Mouse (Mus musculus) hindbrain, embryonic 14.5 days (tissue): ENCODE measurements around the gene Pdlim1. TPM values are rescaled to one million over a fixed set of nuclear protein-coding genes. Genes with fewer than 3 reads are reported as not detected.

ENCODE experiments used
- ATAC-seq: fragments of 200-750 bp; cut with Nextera tagmentation; 2 replicates; pipeline ENCODE4 v1.8.0; 2017; ENCODE audit warnings: moderate number of reproducible peaks, mild to moderate bottlenecking, moderate TSS enrichment, moderate library complexity; ENCODE audit not compliant: low FRiP score
- DNase-seq: peaks from one replicate; pipeline ENCODE4 v3.0.0-alpha.2; 2015; ENCODE audit warnings: low spot score
- H3K27ac ChIP-seq: fragments of 300-500 bp; sonication (generic); 2 replicates; pipeline ENCODE4 v1.5.1; 2014; ENCODE audit warnings: mild to moderate bottlenecking, moderate library complexity
- H3K27me3 ChIP-seq: fragments of 300-500 bp; sonication (generic); 2 replicates; pipeline ENCODE4 v1.6.1; 2014; ENCODE audit warnings: mild to moderate bottlenecking, low read length, mixed read lengths; ENCODE audit not compliant: control insufficient read depth, insufficient read depth
- H3K36me3 ChIP-seq: fragments of 300-500 bp; sonication (generic); replicated peaks from 2 replicates; pipeline ENCODE4 v1.6.1; 2014; ENCODE audit not compliant: control insufficient read depth, insufficient read depth
- H3K4me1 ChIP-seq: fragments of 300-500 bp; sonication (generic); replicated peaks from 2 replicates; pipeline ENCODE4 v1.6.1; 2014; ENCODE audit warnings: antibody characterized with exemption, low read length, mixed read lengths; ENCODE audit not compliant: control insufficient read depth, insufficient read depth
- H3K4me2 ChIP-seq: fragments of 300-500 bp; sonication (generic); replicated peaks from 2 replicates; pipeline ENCODE4 v1.6.1; 2014; ENCODE audit warnings: mild to moderate bottlenecking, moderate library complexity
- H3K4me3 ChIP-seq: fragments of 300-500 bp; sonication (generic); replicated peaks from 2 replicates; pipeline ENCODE4 v1.5.1; 2014; ENCODE audit warnings: mild to moderate bottlenecking, low read length
- H3K9ac ChIP-seq: fragments of 300-500 bp; sonication (generic); 2 replicates; pipeline ENCODE4 v1.6.1; 2014
- H3K9me3 ChIP-seq: fragments of 300-500 bp; sonication (generic); 2 replicates; pipeline ENCODE4 v1.6.1; 2016; ENCODE audit warnings: low read length; ENCODE audit not compliant: control insufficient read depth
- WGBS: fragments of 180-500 bp; shearing (Covaris S2); extraction: QIAGEN DNeasy Blood & Tissue Kit; methylation state at CpG from one replicate; pipeline ENCODE4 v1.1.7; 2014; 5-methylcytosine and 5-hydroxymethylcytosine counted together
- polyA plus RNA-seq: library from polyadenylated mRNA; unstranded; fragments of >200 nt; fragmentation: Nextera tagmentation; extraction: Ambion mirVana; gene quantifications from 2 replicates; pipeline ENCODE4 v1.2.1, GENCODE M21; 2014

Gene Pdlim1
- polyA plus RNA-seq, 1 experiment from 2014 or later: 9.0 TPM

GRCm38 (mm10) chr19:40254741-40255140 lies 16.9 kb downstream of the Pdlim1 start:
- 95% methylated on average over 3 of the region's 3 CpGs for WGBS
- H3K9ac ChIP-seq: no peak overlapping the region
- DNase-seq: no peak
- H3K4me1 ChIP-seq: no peaks in the 10 kb centered on the region
- H3K4me3 ChIP-seq: no peak overlapping the region
- no peaks in the 10 kb centered on the region for H3K27me3 ChIP-seq
- H3K9me3 ChIP-seq: no peaks in the 10 kb centered on the region
- H3K36me3 ChIP-seq: no peaks in the 10 kb centered on the region
- no peak for ATAC-seq
- H3K27ac ChIP-seq: no peak overlapping the region
- no peak overlapping the region for H3K4me2 ChIP-seq

GRCm38 (mm10) chr19:40253768-40254167 lies 17.9 kb downstream of the Pdlim1 start:
- no peak for DNase-seq
- ATAC-seq: no peak
- Histone ChIP-seq H3K27me3 (no peaks in the 10 kb centered on the region), H3K4me3 (no peak overlapping the region), H3K9ac (no peak overlapping the region), H3K9me3 (no peaks in the 10 kb centered on the region), H3K27ac (no peak overlapping the region), H3K36me3 (no peaks in the 10 kb centered on the region), H3K4me2 (no peak overlapping the region), H3K4me1 (no peaks in the 10 kb centered on the region)
- 62% methylated on average over 13 of the region's 13 CpGs for WGBS

DNA sequence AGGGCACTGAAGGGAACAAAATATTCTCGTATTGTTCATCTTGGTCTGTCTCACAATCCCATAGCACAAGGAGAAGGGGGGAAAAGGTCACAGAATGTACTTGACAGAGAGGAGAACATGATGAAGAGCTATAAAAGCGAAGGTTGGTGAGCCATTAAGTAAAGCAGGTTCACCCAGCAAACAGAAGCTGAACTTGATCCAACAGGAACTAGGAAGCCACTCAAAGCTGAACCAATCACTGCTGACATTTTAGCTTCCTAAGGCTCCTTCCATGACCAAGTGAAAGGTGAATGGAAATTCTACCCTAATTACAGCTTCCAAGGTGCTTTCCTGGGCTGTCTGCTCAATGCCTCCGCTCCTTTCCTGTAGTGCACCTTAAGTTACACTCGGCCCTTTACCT lies 20.5 kb downstream of the Pdlim1 start:
- no peak overlapping the region for H3K4me2 ChIP-seq
- no peaks in the 10 kb centered on the region for H3K36me3 ChIP-seq
- 85% methylated on average over 4 of the region's 4 CpGs for whole genome bisulfite sequencing
- no peak overlapping the region for H3K27ac ChIP-seq
- H3K27me3 ChIP-seq: no peaks in the 10 kb centered on the region
- ATAC-seq: no peak
- no peaks in the 10 kb centered on the region for H3K9me3 ChIP-seq
- no peak overlapping the region for H3K9ac ChIP-seq
- H3K4me3 ChIP-seq: no peak overlapping the region
- DNase-seq: no peak
- no peaks in the 10 kb centered on the region for H3K4me1 ChIP-seq

DNA sequence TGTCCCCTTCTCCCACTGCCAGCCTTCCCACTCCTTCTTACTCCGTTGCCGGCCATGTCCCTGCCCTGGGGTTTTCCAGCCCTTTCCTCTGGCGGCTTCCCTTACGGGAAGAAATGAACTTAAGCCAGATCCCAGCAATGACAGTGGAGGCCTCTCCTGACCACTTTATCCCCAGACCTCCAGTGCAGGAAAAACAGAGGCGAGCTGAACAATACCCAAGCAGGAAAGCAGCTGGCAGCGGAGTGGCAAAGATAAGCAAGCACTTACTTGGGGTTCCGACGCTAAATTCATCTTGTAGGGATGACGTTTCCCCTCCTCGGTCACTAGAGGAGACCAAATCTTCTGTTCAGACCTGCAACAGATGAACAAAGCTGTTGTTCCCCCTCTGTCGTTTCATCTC lies 22.3 kb downstream of the Pdlim1 start:
- Histone ChIP-seq H3K4me3 (no peak overlapping the region), H3K4me1 (no peaks in the 10 kb centered on the region), H3K9me3 (no peaks in the 10 kb centered on the region), H3K36me3 (no peaks in the 10 kb centered on the region), H3K9ac (no peak overlapping the region), H3K4me2 (no peak overlapping the region), H3K27me3 (no peaks in the 10 kb centered on the region), H3K27ac (no peak overlapping the region)
- 80% methylated on average over 11 of the region's 11 CpGs for WGBS
- DNase-seq (no peak), ATAC-seq (no peak)

DNA sequence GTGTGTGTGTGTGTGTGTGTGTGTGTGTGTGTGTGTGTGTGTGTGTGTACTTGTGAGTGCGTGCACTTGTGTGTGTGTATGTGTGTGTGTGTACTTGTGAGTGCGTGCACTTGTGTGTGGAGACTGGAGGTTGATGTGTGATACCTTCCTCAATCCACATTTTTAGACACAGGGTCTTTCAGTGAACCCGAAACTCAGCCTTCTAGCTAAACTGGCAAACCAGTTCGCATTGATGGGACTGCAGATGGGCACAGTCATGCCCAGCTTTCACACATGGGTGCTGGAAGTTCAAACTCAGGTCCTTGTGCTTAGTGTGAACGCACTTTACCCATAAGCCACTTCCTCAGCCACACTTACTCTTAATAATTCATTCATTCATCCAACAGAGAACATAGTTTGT lies 23.2 kb downstream of the Pdlim1 start:
- H3K4me1 ChIP-seq: no peaks in the 10 kb centered on the region
- DNase-seq (no peak), ATAC-seq (no peak)
- WGBS: 97% methylated on average over 5 of the region's 5 CpGs
- H3K4me2 ChIP-seq: no peak overlapping the region
- no peaks in the 10 kb centered on the region for H3K9me3 ChIP-seq
- no peaks in the 10 kb centered on the region for H3K36me3 ChIP-seq
- H3K27ac ChIP-seq: no peak overlapping the region
- H3K27me3 ChIP-seq: no peaks in the 10 kb centered on the region
- H3K4me3 ChIP-seq: no peak overlapping the region
- no peak overlapping the region for H3K9ac ChIP-seq

GRCm38 (mm10) chr19:40247268-40247666 lies 24.4 kb downstream of the Pdlim1 start:
- Histone ChIP-seq H3K9ac (no peak overlapping the region), H3K36me3 (no peaks in the 10 kb centered on the region), H3K9me3 (no peaks in the 10 kb centered on the region), H3K27ac (no peak overlapping the region), H3K4me3 (no peak overlapping the region), H3K4me1 (no peaks in the 10 kb centered on the region), H3K4me2 (no peak overlapping the region), H3K27me3 (no peaks in the 10 kb centered on the region)
- ATAC-seq: no peak
- no peak for DNase-seq
- WGBS: 37% methylated on average over 5 of the region's 5 CpGs

DNA sequence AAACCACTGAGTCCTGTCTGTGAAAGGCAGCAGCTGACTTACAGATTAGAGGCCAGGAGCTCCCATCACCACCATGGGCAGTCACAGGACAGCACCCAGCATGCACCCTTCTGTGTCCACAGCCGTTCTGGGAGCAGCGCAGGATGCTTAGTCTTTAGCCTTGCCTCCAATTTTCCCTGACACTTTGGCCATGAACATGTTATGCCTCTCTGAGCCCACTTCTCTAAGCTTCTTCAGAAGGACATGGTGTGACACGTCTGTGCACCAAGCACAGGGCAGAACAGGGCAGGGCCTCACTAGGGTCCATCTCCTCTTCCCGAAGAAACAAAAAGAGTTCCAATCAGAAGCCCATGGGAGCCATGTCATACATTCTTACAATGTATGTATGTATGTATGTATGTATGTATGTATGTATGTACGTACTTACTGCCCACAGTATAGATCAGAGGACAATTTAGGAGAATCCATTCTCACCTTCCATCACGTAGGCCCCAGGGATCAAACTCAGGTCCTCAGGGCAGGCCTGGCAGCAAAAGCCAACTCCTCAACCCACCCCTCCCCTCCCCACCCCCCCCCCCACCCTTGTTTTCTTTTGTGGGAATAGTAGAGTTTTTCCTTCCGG lies 24.9 kb downstream of the Pdlim1 start:
- Histone ChIP-seq H3K9me3 (no peaks in the 10 kb centered on the region), H3K27ac (no peak overlapping the region), H3K9ac (no peak overlapping the region), H3K4me2 (no peak overlapping the region), H3K27me3 (no peaks in the 10 kb centered on the region), H3K36me3 (no peaks in the 10 kb centered on the region), H3K4me1 (no peaks in the 10 kb centered on the region), H3K4me3 (no peak overlapping the region)
- no peak for DNase-seq
- no peak for ATAC-seq
- 87% methylated on average over 7 of the region's 7 CpGs for WGBS

GRCm38 (mm10) chr19:40240838-40241689 lies 30.6 kb downstream of the Pdlim1 start:
- 26% methylated on average over 14 of the region's 14 CpGs for WGBS
- peak; percentile 50 for DNase-seq
- no peaks in the 10 kb centered on the region for H3K27me3 ChIP-seq
- H3K4me3 ChIP-seq: no peak overlapping the region
- peak overlapping the region; percentile 20 for H3K4me2 ChIP-seq
- H3K4me1 ChIP-seq: peaks cover 9% of the 10 kb centered on the region; the same call in 1 of the 2 replicates
- peak overlapping the region; percentile 24 for H3K9ac ChIP-seq
- no peaks in the 10 kb centered on the region for H3K9me3 ChIP-seq
- no peaks in the 10 kb centered on the region for H3K36me3 ChIP-seq
- peak overlapping the region; percentile 38 for H3K27ac ChIP-seq
- ATAC-seq: peak; percentile 53; the same call in 1 of the 2 replicates

DNA sequence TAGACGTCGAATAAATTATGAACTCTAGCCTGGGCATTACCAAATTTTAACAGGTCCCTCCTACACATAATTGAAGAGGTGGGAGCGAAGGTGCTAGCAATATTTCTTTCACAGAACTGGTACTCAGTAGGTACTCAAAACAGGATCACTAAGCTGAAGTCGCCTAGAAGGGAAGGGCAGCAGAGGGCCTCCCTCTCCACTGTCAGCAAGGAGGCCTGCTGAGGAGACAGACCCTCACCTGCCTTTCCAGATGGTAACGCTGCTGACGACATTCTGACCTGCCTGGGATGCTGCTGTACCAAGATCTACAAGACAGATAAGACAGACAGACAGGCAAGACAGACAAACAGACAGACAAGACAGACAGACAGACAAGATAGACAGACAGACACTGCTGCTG lies 31.3 kb downstream of the Pdlim1 start:
- peaks cover 9% of the 10 kb centered on the region; the same call in 1 of the 2 replicates for H3K4me1 ChIP-seq
- H3K4me3 ChIP-seq: no peak overlapping the region
- H3K9ac ChIP-seq: no peak overlapping the region
- DNase-seq (no peak), ATAC-seq (no peak)
- no peaks in the 10 kb centered on the region for H3K27me3 ChIP-seq
- H3K9me3 ChIP-seq: no peaks in the 10 kb centered on the region
- WGBS: 79% methylated on average over 6 of the region's 6 CpGs
- H3K36me3 ChIP-seq: no peaks in the 10 kb centered on the region
- no peak overlapping the region for H3K4me2 ChIP-seq
- no peak overlapping the region for H3K27ac ChIP-seq
